Comparison of ENCODE assay signal across 11 mouse cellular contexts in the genomic region with DNA sequence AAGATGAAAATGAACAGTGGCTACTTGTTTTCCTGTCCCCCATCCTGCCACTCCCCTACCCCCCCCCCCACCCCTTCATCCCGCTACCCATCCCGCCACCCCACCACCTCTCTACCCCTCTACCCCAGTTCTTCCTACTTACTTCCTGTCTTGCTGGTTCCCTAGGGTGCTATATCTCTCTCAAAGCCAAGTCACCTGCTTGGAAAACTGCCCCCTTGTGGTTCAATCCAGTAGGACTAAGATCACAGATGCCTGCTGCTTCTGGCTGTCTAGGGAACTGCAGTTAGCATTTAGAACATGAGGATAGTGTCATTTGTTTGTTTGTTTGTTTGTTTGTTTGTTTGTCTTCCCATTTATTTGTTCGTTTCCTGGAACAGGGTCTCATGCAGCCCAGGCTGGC.
DNase-seq lines count a peak whose midpoint lies in the region; ATAC-seq lines count a peak whose summit lies in the region.
"Had no signal": no experiment of that assay in that cellular context is flagged by ENCODE, and none has a peak within 500 bp of the region (broad histone marks: within the 10 kb centered on the region; RNA-seq: fewer than 3 reads in every experiment).

No protein-coding gene starts in this region.

- 49% methylated on average over 3 of the region's 3 CpGs for WGBS in forebrain, embryonic 14.5 days
- WGBS in forebrain, embryonic 11.5 days = 51% methylated on average over 3 of the region's 3 CpGs

- H3K4me2 ChIP-seq in forebrain, embryonic 14.5 days (ENCODE audit: low read length) = no peak overlapping the region
- H3K4me2 ChIP-seq in forebrain, embryonic 11.5 days (ENCODE audit: low read depth, low read length, severe bottlenecking) = no peak overlapping the region
- H3K4me2 ChIP-seq: limb, embryonic 15.5 days had no signal

- H3K9me3 ChIP-seq in forebrain, embryonic 14.5 days (replicated peaks; ENCODE audit: control insufficient read depth, low read length) = 0 out of 2 replicates have a peak, but pooled peaks cover 2% of the 10 kb centered on the region
- H3K9me3 ChIP-seq in forebrain, embryonic 11.5 days (ENCODE audit: control insufficient read depth, low read length) = no peaks in the 10 kb centered on the region
- H3K9me3 ChIP-seq: limb, embryonic 15.5 days had no signal

- H3K9ac ChIP-seq in forebrain, embryonic 14.5 days (ENCODE audit: low read length) = no peak overlapping the region
- no peak overlapping the region for H3K9ac ChIP-seq in forebrain, embryonic 11.5 days (ENCODE audit: low read length)
- H3K9ac ChIP-seq: limb, embryonic 15.5 days had no signal

- no peak overlapping the region for H3K27ac ChIP-seq in forebrain, embryonic 14.5 days (ENCODE audit: low read depth, low read length)
- H3K27ac ChIP-seq in forebrain, embryonic 11.5 days (ENCODE audit: low read depth, low read length) = no peak overlapping the region
- H3K27ac ChIP-seq: limb, embryonic 15.5 days had no signal

- H3K4me1 ChIP-seq in forebrain, embryonic 14.5 days (ENCODE audit: control insufficient read depth, insufficient read depth, low read length) = no peaks in the 10 kb centered on the region; the same call in 1 of the 2 replicates
- H3K4me1 ChIP-seq in forebrain, embryonic 11.5 days (replicated peaks; ENCODE audit: control insufficient read depth, insufficient read depth, low read length) = no peaks in the 10 kb centered on the region

- H3K27me3 ChIP-seq in forebrain, embryonic 14.5 days (replicated peaks; ENCODE audit: control insufficient read depth, insufficient read depth, low read length) = no peaks in the 10 kb centered on the region
- H3K27me3 ChIP-seq in forebrain, embryonic 11.5 days (ENCODE audit: control insufficient read depth, insufficient read depth, low read length) = no peaks in the 10 kb centered on the region
- H3K27me3 ChIP-seq: limb, embryonic 15.5 days had no signal

- H3K4me3 ChIP-seq in forebrain, embryonic 14.5 days (ENCODE audit: low read depth, low read length) = no peak overlapping the region
- no peak overlapping the region for H3K4me3 ChIP-seq in forebrain, embryonic 11.5 days (ENCODE audit: low read depth, low read length)
- H3K4me3 ChIP-seq: erythroblast, embryonic 14.5 days; limb, embryonic 15.5 days had no signal

- 0 out of 2 replicates have a peak, but pooled peaks have one; percentile 46 for ATAC-seq in forebrain, embryonic 14.5 days
- no peak for ATAC-seq in forebrain, embryonic 11.5 days (replicated peaks; ENCODE audit: low FRiP score)

- peak; percentile 62 for DNase-seq in forebrain, embryonic 14.5 days (ENCODE audit: low spot score)
- no peak for DNase-seq in forebrain, embryonic 11.5 days (ENCODE audit: low spot score)
- peak; percentile 48 to 67 for DNase-seq in left cerebral cortex, adult 18-20 months (ENCODE audit: low spot score in 2 of 2)
- no peak for DNase-seq in left cerebral cortex, adult 8-10 months (ENCODE audit: low spot score in 2 of 2)
- DNase-seq in adrenal gland, postnatal 36 days = peak; percentile 17 to 40
- peak; percentile 49 to 57 for DNase-seq in kidney, postnatal 4 days
- DNase-seq in thymus, postnatal 36 days = peak; percentile 13 to 20
- no peak for DNase-seq in urinary bladder, adult 18-20 months (ENCODE audit: low spot score in 2 of 2)

- H3K36me3 ChIP-seq in forebrain, embryonic 14.5 days (ENCODE audit: control insufficient read depth, insufficient read depth, low read length) = no peaks in the 10 kb centered on the region
- H3K36me3 ChIP-seq in forebrain, embryonic 11.5 days (ENCODE audit: control insufficient read depth, insufficient read depth, low read length) = no peaks in the 10 kb centered on the region
- H3K36me3 ChIP-seq: G1E; limb, embryonic 15.5 days had no signal

Comparison
In these comparisons a context has a peak if more than half of its experiments do, and no peak if none do; other contexts are left out.
1. DNase-seq: peak in forebrain, embryonic 14.5 days (single experiment), left cerebral cortex, adult 18-20 months (2 of 2), adrenal gland, postnatal 36 days (2 of 2), kidney, postnatal 4 days (2 of 2) and thymus, postnatal 36 days (2 of 2); none in forebrain, embryonic 11.5 days (single experiment), left cerebral cortex, adult 8-10 months (0 of 2) and urinary bladder, adult 18-20 months (0 of 2).